Mouse (Mus musculus) spleen, embryonic (tissue): ENCODE results near the gene Islr.

Experiments
- CTCF ChIA-PET: fragments of 350-600 bp; sonication (Branson Sonifier 250); formaldehyde crosslinking; loops from one replicate; lab custom pipeline; 2022; lab: Charles Lee

The Islr gene

DNA sequence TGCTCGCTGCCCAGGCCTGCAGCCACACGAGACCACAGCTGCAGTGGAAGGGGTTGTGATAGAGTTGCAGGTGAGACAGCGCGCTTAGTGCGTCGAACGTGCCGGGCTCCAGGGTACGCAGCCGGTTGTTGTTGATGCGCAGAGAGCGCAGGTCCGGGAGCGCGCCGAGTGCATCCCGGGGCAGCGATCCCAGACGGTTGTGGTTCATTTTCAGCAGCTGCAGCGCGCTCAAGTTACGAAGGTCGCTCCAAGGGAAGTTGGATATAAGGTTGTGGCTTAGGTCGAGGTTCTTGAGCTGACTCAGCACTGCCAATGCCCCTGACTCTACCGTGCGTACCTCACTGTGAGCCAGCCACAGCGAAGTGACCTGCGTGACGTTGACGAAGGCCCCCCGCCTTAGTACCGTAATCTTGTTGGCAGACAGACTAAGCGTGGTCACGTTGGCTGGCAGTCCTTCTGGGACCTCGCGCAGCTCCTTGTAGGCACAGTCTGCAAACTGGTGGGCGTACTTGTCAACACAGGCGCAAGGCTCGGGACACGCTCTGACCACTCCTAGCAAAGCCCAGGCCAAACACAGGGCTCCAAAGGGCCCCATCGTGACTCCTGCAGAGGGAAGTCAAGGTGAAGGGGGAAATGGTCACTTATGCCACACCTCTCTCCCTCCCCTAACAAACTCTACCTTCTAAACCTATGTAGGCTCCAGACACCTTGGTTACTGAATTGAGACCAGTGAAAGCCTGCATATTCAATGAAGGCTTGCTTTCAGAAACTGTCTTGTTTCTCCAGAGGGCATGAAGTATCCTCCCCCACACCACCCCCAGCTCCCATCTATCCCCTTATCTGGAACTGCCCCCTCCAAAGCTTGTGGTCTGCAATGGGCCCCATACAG, 4.5 kb downstream of the Islr start:
- CTCF ChIA-PET = interaction anchor here (0.5 kb wide), 1 partner anchor 298 kb away, joined by 3 read pairs; no protein-coding TSS in a partner anchor

GRCm38 (mm10) chr9:58198801-58199371, 5.2 kb downstream of the Islr start:
- CTCF ChIA-PET = interaction anchor here (0.5 to 1.5 kb wide), 2 partner anchors 82 to 297 kb away, joined by 3 to 4 read pairs; no protein-coding TSS in a partner anchor

- CTCF ChIA-PET = interaction anchor here (1.5 kb wide), 1 partner anchor 83 kb away, joined by 4 read pairs; no protein-coding TSS in a partner anchor
Measured at GRCm38 (mm10) chr9:58197781-58198701, 6.1 kb downstream of the Islr start.

GRCm38 (mm10) chr9:58196610-58197567, 7.2 kb downstream of the Islr start:
- CTCF ChIA-PET = interaction anchor here (1.5 kb wide), 1 partner anchor 84 kb away, joined by 4 read pairs; no protein-coding TSS in a partner anchor

GRCm38 (mm10) chr9:58196141-58196540, 8.0 kb downstream of the Islr start:
- CTCF ChIA-PET = no interaction called here

DNA sequence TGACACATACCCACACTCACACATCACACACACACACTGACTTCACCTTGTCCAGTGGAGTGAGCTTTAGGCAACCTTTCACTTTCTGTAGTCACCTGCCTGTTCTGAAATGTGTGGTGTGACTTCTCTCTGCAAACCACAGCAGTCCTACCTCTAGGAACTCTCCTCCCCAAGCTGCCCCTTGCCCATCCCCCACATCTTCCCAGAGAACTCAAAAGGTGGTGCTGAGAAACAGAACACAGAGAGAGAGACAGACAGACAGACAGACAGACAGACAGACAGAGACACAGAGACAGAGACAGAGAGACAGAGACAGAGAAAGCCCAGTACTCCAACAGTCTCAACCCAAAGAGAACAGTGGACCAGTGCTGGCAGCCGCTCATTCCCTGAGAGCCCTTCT, 8.4 kb downstream of the Islr start:
- CTCF ChIA-PET = no interaction called here

DNA sequence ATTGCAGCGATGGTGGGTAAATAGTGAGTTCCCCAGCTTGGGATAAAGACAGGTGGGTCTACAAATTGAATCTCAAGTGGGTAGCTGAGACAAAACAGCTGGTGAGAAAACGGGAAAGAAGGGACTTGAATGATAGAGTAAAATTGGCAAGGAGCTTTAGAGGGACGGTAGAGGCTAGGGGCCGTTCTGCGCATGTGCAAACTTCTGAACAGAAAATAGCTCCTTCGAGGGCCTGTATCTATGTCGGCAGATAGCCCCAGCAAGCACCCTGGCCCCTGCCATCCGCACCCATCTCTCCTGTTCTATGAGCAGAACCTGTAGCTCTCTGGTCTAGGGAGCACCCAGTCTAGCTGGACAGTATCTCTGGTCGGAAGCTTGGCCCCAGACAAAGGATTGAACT, 9.9 kb downstream of the Islr start:
- CTCF ChIA-PET = interaction anchor here (0.6 to 0.7 kb wide), 2 partner anchors 22 to 108 kb away, joined by 3 read pairs; no protein-coding TSS in a partner anchor

- CTCF ChIA-PET = no interaction called here
Measured at GRCm38 (mm10) chr9:58184456-58184855, 19.6 kb downstream of the Islr start.

DNA sequence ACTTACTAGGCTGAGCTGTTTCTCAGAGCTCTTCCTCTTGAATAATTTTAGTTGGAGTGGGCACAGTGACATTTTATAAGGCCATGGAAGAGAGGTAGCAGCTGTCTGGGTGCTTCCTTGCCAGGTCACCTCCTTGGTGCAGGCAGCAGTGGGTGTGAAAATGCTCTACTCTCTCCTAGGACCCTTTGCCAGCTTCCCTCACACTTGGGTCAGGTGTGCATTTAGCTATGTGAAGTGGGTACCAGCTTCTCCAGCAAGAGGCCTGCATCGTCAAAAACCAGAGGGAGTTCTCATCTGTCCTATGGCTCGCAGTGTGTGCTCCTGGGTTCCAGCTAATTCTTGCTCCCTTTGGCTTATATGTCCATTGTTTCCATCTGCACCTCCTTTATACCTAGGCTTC, 24.7 kb downstream of the Islr start:
- CTCF ChIA-PET = no interaction called here

DNA sequence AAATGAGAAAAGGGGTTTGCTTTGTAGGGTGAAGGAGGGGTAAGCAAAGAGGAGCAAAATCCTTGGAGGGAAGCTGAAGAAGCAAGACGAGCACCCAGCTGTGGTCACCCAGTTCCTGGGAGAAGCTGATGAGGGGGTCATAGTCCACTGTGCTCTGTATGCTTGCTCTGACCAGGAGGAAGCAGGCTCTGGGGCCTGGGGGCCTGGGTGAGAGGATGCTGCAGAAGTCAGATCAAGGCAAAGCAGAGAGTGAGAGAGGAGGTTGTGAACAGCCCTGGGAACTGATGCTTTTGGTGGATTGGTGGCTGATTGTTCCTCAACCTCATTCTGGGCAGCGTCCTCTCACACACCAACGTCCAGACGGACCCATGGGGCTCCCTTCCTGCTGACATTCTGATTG, 26.9 kb downstream of the Islr start:
- CTCF ChIA-PET = no interaction called here

GRCm38 (mm10) chr9:58175745-58176487, 28.2 kb downstream of the Islr start:
- CTCF ChIA-PET = interaction anchor here (0.6 kb wide), 1 partner anchor 67 kb away, joined by 4 read pairs; no protein-coding TSS in a partner anchor

DNA sequence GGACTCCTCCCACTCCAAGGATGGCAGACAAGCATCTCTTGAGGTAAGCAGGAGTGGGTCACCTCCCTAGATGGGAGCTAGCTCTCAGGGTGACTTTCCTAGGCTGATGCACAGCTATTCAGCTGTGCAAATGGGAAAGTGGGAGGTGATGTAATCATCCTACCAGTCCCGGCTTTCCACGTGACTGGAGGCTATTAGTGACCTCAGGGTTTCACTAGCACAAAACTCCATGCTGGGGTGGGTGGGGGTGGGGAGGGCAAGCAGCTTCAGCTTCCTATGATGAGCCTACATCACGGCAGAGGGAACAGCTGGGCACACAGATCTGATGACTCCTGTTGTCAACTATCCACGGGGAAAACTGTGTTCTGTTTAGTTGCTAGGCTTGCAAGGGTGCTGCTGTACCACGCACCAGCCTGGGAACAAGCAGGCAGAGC, 29.3 kb downstream of the Islr start:
- CTCF ChIA-PET = no interaction called here

DNA sequence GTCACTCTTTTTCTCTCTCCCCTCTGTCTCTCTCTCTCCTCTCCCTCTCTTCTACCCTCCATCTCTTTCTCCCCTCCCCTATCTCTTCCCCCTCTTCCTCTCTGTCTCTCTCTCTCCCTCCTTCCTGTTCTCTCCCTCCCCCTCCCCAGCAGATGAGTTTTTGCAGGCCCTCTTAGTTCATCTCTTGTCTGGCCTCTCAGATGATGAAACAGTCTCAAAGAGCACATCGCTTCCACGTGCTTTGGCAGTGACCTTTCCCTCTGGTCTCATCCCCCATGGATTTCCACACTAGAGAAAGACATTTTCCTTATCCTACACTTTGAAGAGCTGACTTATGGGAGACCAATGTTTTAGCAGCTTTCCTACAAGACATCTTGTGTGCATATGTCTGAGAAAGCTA, 31.2 kb downstream of the Islr start:
- CTCF ChIA-PET = no interaction called here

- CTCF ChIA-PET = no interaction called here
Measured at GRCm38 (mm10) chr9:58169426-58169825, 34.7 kb downstream of the Islr start.

- CTCF ChIA-PET = no interaction called here
Measured at GRCm38 (mm10) chr9:58168880-58169279, 35.2 kb downstream of the Islr start.

GRCm38 (mm10) chr9:58165779-58166178, 38.3 kb downstream of the Islr start:
- CTCF ChIA-PET = no interaction called here

DNA sequence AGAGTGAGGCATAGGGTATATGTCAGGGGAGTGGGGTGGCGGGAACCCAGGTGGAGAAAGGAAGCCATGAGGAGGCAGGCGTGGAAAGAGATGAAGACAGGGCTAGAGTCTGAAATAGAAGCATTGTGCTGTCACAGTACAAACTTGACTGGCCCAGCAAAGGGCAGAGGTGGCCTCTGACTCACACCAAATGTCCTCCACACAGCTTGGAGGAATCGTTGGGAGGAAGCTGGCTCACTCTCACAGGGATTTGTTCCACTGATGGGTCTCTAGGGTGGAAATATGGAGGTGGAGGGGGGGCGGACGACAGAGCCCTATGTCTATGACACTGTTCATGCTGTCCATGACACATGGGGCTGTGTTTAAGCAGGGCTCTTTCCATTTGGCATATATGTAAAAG, 41.0 kb downstream of the Islr start:
- CTCF ChIA-PET = no interaction called here

- CTCF ChIA-PET = no interaction called here
Measured at GRCm38 (mm10) chr9:58162173-58162572, 41.9 kb downstream of the Islr start.

DNA sequence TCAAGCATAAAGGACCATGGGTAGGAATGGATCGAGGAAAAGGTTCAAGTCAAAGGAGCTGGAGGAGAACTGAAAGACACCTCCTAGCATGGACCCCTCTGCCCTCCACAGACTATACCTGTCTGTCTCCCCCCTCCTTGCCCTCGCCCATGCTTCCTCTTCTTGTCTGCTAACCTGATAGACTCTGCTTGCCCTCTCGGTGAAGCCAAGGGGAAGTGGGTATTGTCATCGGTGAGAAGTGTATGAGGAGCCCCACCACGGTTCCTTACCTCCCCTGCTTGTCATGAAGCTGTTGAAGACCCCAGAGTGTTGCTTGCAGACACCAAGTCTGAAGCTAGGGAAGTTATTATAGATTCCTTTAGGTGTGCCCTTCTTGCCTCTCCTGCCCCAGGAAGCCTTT, 43.8 kb downstream of the Islr start:
- CTCF ChIA-PET = no interaction called here

DNA sequence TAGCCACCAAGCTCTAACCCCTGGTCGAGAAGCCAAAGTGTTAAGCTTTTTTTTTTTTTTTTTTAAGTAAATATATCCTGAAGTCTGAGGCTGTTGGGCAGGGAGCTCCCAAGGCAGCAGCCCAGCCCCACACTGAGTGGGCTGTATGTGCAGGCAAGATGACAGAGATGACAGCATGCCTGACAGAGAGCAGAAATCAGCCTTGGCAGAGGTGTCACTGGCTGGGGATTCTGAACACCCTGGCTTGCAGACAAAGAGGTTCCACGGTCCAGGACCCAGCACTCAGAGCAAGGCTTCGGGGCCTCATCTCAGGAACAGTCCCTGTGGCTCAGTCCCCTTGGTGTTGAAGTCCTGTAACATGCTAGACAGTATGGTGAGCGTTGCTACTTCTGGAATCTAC, 44.3 kb downstream of the Islr start:
- CTCF ChIA-PET = no interaction called here
